Mouse (Mus musculus): ENCODE results near the gene Tst. TPM values are rescaled to one million over a fixed set of nuclear protein-coding genes. Genes with fewer than 3 reads are reported as not detected.

Tst gene
- polyA plus RNA-seq, 1 experiment from 2014 or later, result 9.8 TPM

Other genes starting within 250 kb of the Tst start
- gene Ift27, start 231.8 kb downstream of the Tst start, polyA plus RNA-seq (2016; fragmentation: Nextera tagmentation; extraction: Ambion mirVana), result 172 and 181 TPM in 2 replicates
- 0.12 TPM in 1 of 2 replicates, not detected in the other for gene Pvalb, start 199.5 kb downstream of the Tst start, polyA plus RNA-seq (2016; fragmentation: Nextera tagmentation; extraction: Ambion mirVana)
- 3.5 and 6.6 TPM in 2 replicates for gene Ncf4, start 161.1 kb downstream of the Tst start, polyA plus RNA-seq (2016; fragmentation: Nextera tagmentation; extraction: Ambion mirVana)
- gene Csf2rb2, start 100.2 kb downstream of the Tst start, polyA plus RNA-seq (2016; fragmentation: Nextera tagmentation; extraction: Ambion mirVana), result 0.29 and 0.37 TPM in 2 replicates
- 2.7 and 3.5 TPM in 2 replicates for gene Csf2rb, start 80.2 kb downstream of the Tst start, polyA plus RNA-seq (2016; fragmentation: Nextera tagmentation; extraction: Ambion mirVana)
- gene Tex33, start 10.0 kb downstream of the Tst start, polyA plus RNA-seq (2016; fragmentation: Nextera tagmentation; extraction: Ambion mirVana), result not detected in 2 replicates
- 0.61 and 1.6 TPM in 2 replicates for gene Mpst, start 509 bp upstream of the Tst start, polyA plus RNA-seq (2016; fragmentation: Nextera tagmentation; extraction: Ambion mirVana)
- 64.0 and 68.3 TPM in 2 replicates for gene Kctd17, start 22.7 kb upstream of the Tst start, polyA plus RNA-seq (2016; fragmentation: Nextera tagmentation; extraction: Ambion mirVana)
- 0.21 and 0.52 TPM in 2 replicates for gene Tmprss6, start 62.7 kb upstream of the Tst start, polyA plus RNA-seq (2016; fragmentation: Nextera tagmentation; extraction: Ambion mirVana)
- gene Il2rb, start 89.4 kb upstream of the Tst start, polyA plus RNA-seq (2016; fragmentation: Nextera tagmentation; extraction: Ambion mirVana), result not detected in 2 replicates
- gene C1qtnf6, start 125.5 kb upstream of the Tst start, polyA plus RNA-seq (2016; fragmentation: Nextera tagmentation; extraction: Ambion mirVana), result 10.0 and 11.0 TPM in 2 replicates
- gene Sstr3, start 138.8 kb upstream of the Tst start, polyA plus RNA-seq (2016; fragmentation: Nextera tagmentation; extraction: Ambion mirVana), result 0.02 TPM in 1 of 2 replicates, not detected in the other
- gene Rac2, start 166.9 kb upstream of the Tst start, polyA plus RNA-seq (2016; fragmentation: Nextera tagmentation; extraction: Ambion mirVana), result 9.1 and 9.5 TPM in 2 replicates
- gene Cyth4, start 191.1 kb upstream of the Tst start, polyA plus RNA-seq (2016; fragmentation: Nextera tagmentation; extraction: Ambion mirVana), result 5.9 and 6.7 TPM in 2 replicates